Mouse (Mus musculus) bone marrow, adult 2 months (tissue): Measurements from ENCODE around the gene Rell1.

Source experiments
- CTCF ChIP-seq: fragments of 200-500 bp; IDR thresholded peaks from 2 replicates; pipeline ENCODE4 v1.5.1; 2011; ENCODE audit warnings: low read length, control low read depth; ENCODE audit not compliant: control insufficient read depth, insufficient read depth
- POLR2A ChIP-seq: fragments of 200-500 bp; IDR thresholded peaks from 2 replicates; pipeline ENCODE4 v1.6.1; 2011; ENCODE audit warnings: low read depth, mild to moderate bottlenecking, control low read depth, low read length, borderline replicate concordance; ENCODE audit not compliant: control insufficient read depth

DNA sequence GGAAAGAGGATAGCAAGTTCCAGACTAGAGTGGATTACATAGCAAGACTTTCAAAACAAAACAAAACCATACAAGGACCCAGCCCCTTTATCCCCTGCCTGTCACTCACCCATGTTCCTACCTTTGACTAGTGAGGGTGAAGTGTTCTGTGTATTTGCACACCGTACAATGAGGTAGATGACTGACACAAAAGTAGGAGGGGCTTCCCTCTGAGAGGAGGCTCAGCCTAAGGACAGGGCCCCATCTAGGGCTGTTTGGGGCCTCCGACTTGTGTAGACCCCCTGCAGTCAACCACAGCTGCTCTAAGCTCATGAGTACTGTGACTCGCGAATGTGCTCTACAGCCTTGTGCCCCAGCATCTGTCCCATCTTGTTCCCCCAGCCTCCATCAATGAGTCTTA is 77.5 kb downstream of the Rell1 start:
- TF ChIP-seq CTCF, result no peak
- no peak for TF ChIP-seq POLR2A
